Mouse (Mus musculus) forebrain, postnatal 0 days (tissue): Measurements from ENCODE around the gene Ccser1. TPM values are rescaled to one million over a fixed set of nuclear protein-coding genes. Genes with fewer than 3 reads are reported as not detected.
"Not testable (repeated sequence)": the region's sequence is repeated elsewhere in the genome, so short reads cannot be mapped to it uniquely, and the experiment has no call there.

ENCODE experiments used
- ATAC-seq: fragments of 200-750 bp; cut with Nextera tagmentation; 2 replicates; pipeline ENCODE4 v1.8.0; 2017; ENCODE audit warnings: mild to moderate bottlenecking, moderate library complexity
- DNase-seq: peaks from one replicate; pipeline ENCODE4 v3.0.0-alpha.2; 2015
- H3K27ac ChIP-seq: fragments of 300-500 bp; sonication (generic); 2 replicates; pipeline ENCODE4 v1.5.1; 2014; ENCODE audit warnings: low read depth, mild to moderate bottlenecking, antibody characterized with exemption, low read length, moderate library complexity, mixed read lengths
- H3K27me3 ChIP-seq: fragments of 300-500 bp; sonication (generic); 2 replicates; pipeline ENCODE4 v1.6.1; 2014; ENCODE audit warnings: mild to moderate bottlenecking, low read length, mixed read lengths; ENCODE audit not compliant: insufficient read depth
- H3K36me3 ChIP-seq: fragments of 300-500 bp; sonication (generic); 2 replicates; pipeline ENCODE4 v1.6.1; 2014; ENCODE audit warnings: mild to moderate bottlenecking, moderate library complexity; ENCODE audit not compliant: insufficient read depth
- H3K4me1 ChIP-seq: fragments of 300-500 bp; sonication (generic); 2 replicates; pipeline ENCODE4 v1.6.1; 2014; ENCODE audit warnings: antibody characterized with exemption; ENCODE audit not compliant: insufficient read depth
- H3K4me2 ChIP-seq: fragments of 300-500 bp; sonication (generic); 2 replicates; pipeline ENCODE4 v1.6.1; 2014; ENCODE audit warnings: low read depth, mild to moderate bottlenecking, moderate library complexity
- H3K4me3 ChIP-seq: fragments of 300-500 bp; sonication (generic); 2 replicates; pipeline ENCODE4 v1.5.1; 2014; ENCODE audit warnings: low read depth, low read length, mixed read lengths
- H3K9ac ChIP-seq: fragments of 300-500 bp; sonication (generic); 2 replicates; pipeline ENCODE4 v1.6.1; 2014; ENCODE audit warnings: mild to moderate bottlenecking
- H3K9me3 ChIP-seq: fragments of 300-500 bp; sonication (generic); 2 replicates; pipeline ENCODE4 v1.6.1; 2016; ENCODE audit warnings: low read length
- CTCF ChIP-seq: sonication (generic); IDR thresholded peaks from 2 replicates; pipeline ENCODE4 v1.5.1; 2016; ENCODE audit warnings: antibody characterized with exemption, control low read depth, low read depth
- WGBS: fragments of 180-500 bp; shearing (Covaris S2); extraction: QIAGEN DNeasy Blood & Tissue Kit; methylation state at CpG from one replicate; pipeline ENCODE4 v1.1.7; 2014; 5-methylcytosine and 5-hydroxymethylcytosine counted together
- polyA plus RNA-seq: library from polyadenylated mRNA; unstranded; fragments of >200 nt; fragmentation: Nextera tagmentation; extraction: Ambion mirVana; gene quantifications from 2 replicates; pipeline ENCODE4 v1.2.1, GENCODE M21; 2015
- total RNA-seq: library from RNA; depleted of rRNA; stranded (reverse); fragments of >200 nt; gene quantifications from 2 replicates; pipeline ENCODE4 v1.2.3, GENCODE M21; 2014

The Ccser1 gene
- total and polyA plus RNA-seq, 2 experiments from 2014 or later: 14.4 to 58.1 TPM

- no peak overlapping the region for H3K9ac ChIP-seq
- DNase-seq (no peak), ATAC-seq (no peak)
- no peaks in the 10 kb centered on the region for H3K9me3 ChIP-seq
- no peak overlapping the region for H3K27ac ChIP-seq
- WGBS: 95% methylated on average over 1 of the region's 1 CpGs
- H3K4me2 ChIP-seq: no peak overlapping the region
- H3K36me3 ChIP-seq: no peaks in the 10 kb centered on the region
- TF ChIP-seq CTCF: no peak
- no peak overlapping the region for H3K4me3 ChIP-seq
- no peaks in the 10 kb centered on the region for H3K4me1 ChIP-seq
- no peaks in the 10 kb centered on the region for H3K27me3 ChIP-seq
Observed at GRCm38 (mm10) chr6:61931622-61932021, 751.5 kb downstream of the Ccser1 start.

GRCm38 (mm10) chr6:61936656-61937055 is 756.5 kb downstream of the Ccser1 start:
- no peaks in the 10 kb centered on the region for H3K36me3 ChIP-seq
- no peak for DNase-seq
- H3K9ac ChIP-seq: no peak overlapping the region
- no peaks in the 10 kb centered on the region for H3K9me3 ChIP-seq
- no peak overlapping the region for H3K4me3 ChIP-seq
- TF ChIP-seq CTCF: no peak
- H3K4me2 ChIP-seq: no peak overlapping the region
- no peaks in the 10 kb centered on the region for H3K4me1 ChIP-seq
- 95% methylated on average over 1 of the region's 1 CpGs for WGBS
- ATAC-seq: no peak
- no peak overlapping the region for H3K27ac ChIP-seq
- no peaks in the 10 kb centered on the region for H3K27me3 ChIP-seq

GRCm38 (mm10) chr6:61939236-61939635 is 759.1 kb downstream of the Ccser1 start:
- Histone ChIP-seq H3K4me3 (no peak overlapping the region), H3K27ac (no peak overlapping the region), H3K27me3 (no peaks in the 10 kb centered on the region), H3K36me3 (no peaks in the 10 kb centered on the region), H3K4me1 (no peaks in the 10 kb centered on the region), H3K9me3 (no peaks in the 10 kb centered on the region), H3K4me2 (no peak overlapping the region), H3K9ac (no peak overlapping the region)
- no peak for TF ChIP-seq CTCF
- ATAC-seq (no peak), DNase-seq (no peak)
- WGBS: 79% methylated on average over 1 of the region's 1 CpGs

- Histone ChIP-seq H3K4me1 (no peaks in the 10 kb centered on the region), H3K9ac (no peak overlapping the region), H3K36me3 (no peaks in the 10 kb centered on the region), H3K4me2 (no peak overlapping the region), H3K27ac (no peak overlapping the region), H3K9me3 (no peaks in the 10 kb centered on the region), H3K27me3 (no peaks in the 10 kb centered on the region), H3K4me3 (no peak overlapping the region)
- DNase-seq (no peak), ATAC-seq (no peak)
- TF ChIP-seq CTCF: no peak
- WGBS: 81% methylated on average over 2 of the region's 2 CpGs
Observed at GRCm38 (mm10) chr6:61953703-61954102, 773.6 kb downstream of the Ccser1 start.

- Histone ChIP-seq H3K9me3 (no peaks in the 10 kb centered on the region), H3K4me1 (no peaks in the 10 kb centered on the region), H3K36me3 (no peaks in the 10 kb centered on the region), H3K27me3 (no peaks in the 10 kb centered on the region), H3K27ac (no peak overlapping the region), H3K4me3 (no peak overlapping the region), H3K9ac (no peak overlapping the region), H3K4me2 (no peak overlapping the region)
- no peak for TF ChIP-seq CTCF
- DNase-seq (peak; percentile 68), ATAC-seq (no peak)
- 54% methylated on average over 2 of the region's 2 CpGs for WGBS
Observed at GRCm38 (mm10) chr6:61976878-61977277, 796.8 kb downstream of the Ccser1 start.

- 34% methylated on average over 2 of the region's 2 CpGs for WGBS
- Histone ChIP-seq H3K4me3 (no peak overlapping the region), H3K9me3 (no peaks in the 10 kb centered on the region), H3K36me3 (no peaks in the 10 kb centered on the region), H3K9ac (no peak overlapping the region), H3K27ac (no peak overlapping the region), H3K4me1 (no peaks in the 10 kb centered on the region), H3K27me3 (no peaks in the 10 kb centered on the region), H3K4me2 (no peak overlapping the region)
- ATAC-seq: no peak
- peak; percentile 59 for TF ChIP-seq CTCF
- DNase-seq: peak; percentile 13
Observed at GRCm38 (mm10) chr6:61978379-61978778, 798.3 kb downstream of the Ccser1 start.

GRCm38 (mm10) chr6:62014374-62014773 is 834.2 kb downstream of the Ccser1 start:
- no peak for TF ChIP-seq CTCF
- DNase-seq: no peak

GRCm38 (mm10) chr6:62044454-62044853 is 864.3 kb downstream of the Ccser1 start:
- DNase-seq (no peak), ATAC-seq (no peak)
- Histone ChIP-seq H3K9me3 (no peaks in the 10 kb centered on the region), H3K27ac (no peak overlapping the region), H3K4me1 (no peaks in the 10 kb centered on the region), H3K27me3 (no peaks in the 10 kb centered on the region), H3K9ac (no peak overlapping the region), H3K4me3 (no peak overlapping the region), H3K4me2 (no peak overlapping the region), H3K36me3 (no peaks in the 10 kb centered on the region)
- TF ChIP-seq CTCF: no peak
- 82% methylated on average over 1 of the region's 1 CpGs for WGBS

More at GRCm38 (mm10) chr6:62014374-62014773, 834.2 kb downstream of the Ccser1 start:
- H3K9ac ChIP-seq: no peak overlapping the region
- no peaks in the 10 kb centered on the region for H3K36me3 ChIP-seq
- no peak for ATAC-seq
- H3K9me3 ChIP-seq: no peaks in the 10 kb centered on the region
- no peaks in the 10 kb centered on the region for H3K27me3 ChIP-seq
- H3K4me1 ChIP-seq: no peaks in the 10 kb centered on the region
- H3K4me2 ChIP-seq: no peak overlapping the region
- H3K27ac ChIP-seq: no peak overlapping the region
- no peak overlapping the region for H3K4me3 ChIP-seq

- H3K4me2 ChIP-seq, H3K27ac ChIP-seq, H3K4me3 ChIP-seq, H3K9me3 ChIP-seq, H3K36me3 ChIP-seq, DNase-seq, H3K4me1 ChIP-seq, ATAC-seq, H3K27me3 ChIP-seq, H3K9ac ChIP-seq: not testable (repeated sequence)
- WGBS: 95% methylated on average over 1 of the region's 1 CpGs
Observed at GRCm38 (mm10) chr6:62045042-62045441, 864.9 kb downstream of the Ccser1 start.
